Mouse (Mus musculus): ENCODE results near the gene Chit1.

DNA sequence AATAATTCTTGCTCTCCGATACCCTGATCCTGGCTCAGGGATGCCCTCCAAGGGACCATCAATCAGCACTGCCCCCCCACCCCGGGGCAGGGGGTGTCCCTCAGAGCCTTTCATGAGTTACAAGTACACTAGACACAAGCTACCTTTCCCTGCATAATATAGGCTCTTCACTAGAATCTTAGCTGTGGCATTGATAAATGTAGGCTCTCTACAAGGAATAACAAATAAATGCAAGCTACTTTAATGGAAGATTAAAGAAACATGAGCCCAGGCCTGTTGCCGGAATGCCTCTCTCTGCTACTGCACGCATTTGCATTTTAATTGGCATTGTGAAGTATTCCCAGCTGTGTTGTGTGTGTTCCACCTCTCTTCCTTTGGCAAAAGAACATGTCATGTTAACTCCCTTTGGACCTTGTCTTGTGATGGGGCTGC, 31.3 kb downstream of the Chit1 start:
- TF ChIP-seq CTCF (IDR thresholded peaks at IDR 0.05; ENCODE audit: insufficient read depth, low read length), result no peak
- TF ChIP-seq POLR2A (IDR thresholded peaks at IDR 0.05; ENCODE audit: borderline replicate concordance, extremely low read depth, low read depth, low read length), result no peak

All from lung, adult 2 months (tissue).